Mouse (Mus musculus) MEL (cell line): ENCODE data around the gene Hipk4. TPM values are rescaled to one million over a fixed set of nuclear protein-coding genes. Genes with fewer than 3 reads are reported as not detected.

ENCODE experiments used
- DNase-seq: peaks from one replicate; pipeline ENCODE4 v3.0.0; 2011; ENCODE audit warnings: low read depth, low spot score
- H3K27ac ChIP-seq: 2 replicates; pipeline ENCODE4 v1.5.1; 2012; ENCODE audit warnings: low read depth, mild to moderate bottlenecking, control low read depth, low read length, moderate library complexity; ENCODE audit not compliant: control insufficient read depth
- H3K27me3 ChIP-seq, 2 experiments: fragments of 150-350 bp in 1 of 2; sonication (generic) in 1 of 2; 2 replicates each; pipeline ENCODE4 v1.6.1; 2012; ENCODE audit warnings: low read length in 2 of 2, mild to moderate bottlenecking in 2 of 2, improper control_type of control experiment in 1 of 2, moderate library complexity in 1 of 2; ENCODE audit not compliant: insufficient read depth in 2 of 2, control insufficient read depth in 1 of 2
- H3K36me3 ChIP-seq, 2 experiments: 2 replicates each; pipeline ENCODE4 v1.6.1; 2012 to 2014; ENCODE audit warnings: low read length in 2 of 2, improper control_type of control experiment in 1 of 2, inconsistent platforms in 1 of 2, mild to moderate bottlenecking in 1 of 2; ENCODE audit not compliant: insufficient read depth in 2 of 2, control insufficient read depth in 1 of 2
- H3K4me1 ChIP-seq, 2 experiments: fragments of 150-350 bp in 1 of 2; sonication (generic) in 1 of 2; 2 replicates each; pipeline ENCODE4 v1.6.1; 2012; ENCODE audit warnings: low read length in 2 of 2, improper control_type of control experiment in 1 of 2, mild to moderate bottlenecking in 1 of 2; ENCODE audit not compliant: insufficient read depth in 2 of 2, control insufficient read depth in 1 of 2
- H3K4me3 ChIP-seq, 2 experiments: fragments of 150-350 bp in 1 of 2; sonication (generic) in 1 of 2; 2 replicates each; pipeline ENCODE4 v1.5.1; 2012; ENCODE audit warnings: low read depth in 2 of 2, low read length in 2 of 2, mild to moderate bottlenecking in 2 of 2, moderate library complexity in 2 of 2, control low read depth in 1 of 2, improper control_type of control experiment in 1 of 2; ENCODE audit not compliant: control insufficient read depth in 1 of 2, insufficient read depth in 1 of 2
- H3K79me2 ChIP-seq: 2 replicates; pipeline ENCODE4 v1.6.1; 2012; ENCODE audit warnings: mild to moderate bottlenecking, low read length, moderate library complexity; ENCODE audit not compliant: control insufficient read depth, poor library complexity, insufficient read depth
- H3K9ac ChIP-seq: 2 replicates; pipeline ENCODE4 v1.6.1; 2012; ENCODE audit warnings: low read depth, mild to moderate bottlenecking, control low read depth, low read length, moderate library complexity; ENCODE audit not compliant: control insufficient read depth, poor library complexity, severe bottlenecking
- H3K9me3 ChIP-seq: fragments of 150-350 bp; sonication (generic); replicated peaks from 2 replicates; pipeline ENCODE4 v1.6.1; 2012; ENCODE audit warnings: mild to moderate bottlenecking, low read length, improper control_type of control experiment, moderate library complexity; ENCODE audit not compliant: insufficient read depth
- BHLHE40 ChIP-seq: IDR thresholded peaks from 2 replicates; pipeline ENCODE4 v1.6.1; 2012; ENCODE audit warnings: low read depth, mild to moderate bottlenecking, inconsistent platforms, low read length, improper control_type of control experiment, borderline replicate concordance
- CHD1 ChIP-seq: IDR thresholded peaks from 2 replicates; pipeline ENCODE4 v1.6.1; 2012; ENCODE audit warnings: low read depth, mild to moderate bottlenecking, inconsistent platforms, low read length, improper control_type of control experiment
- CTCF ChIP-seq, 3 experiments: IDR thresholded peaks in 2 of 3; conservative IDR thresholded peaks in 1 of 3; 2 replicates each; pipeline ENCODE4 v1.5.1; 2011 to 2012; ENCODE audit warnings: low read length in 3 of 3, low read depth in 2 of 3, mild to moderate bottlenecking in 2 of 3, improper control_type of control experiment in 1 of 3, inconsistent platforms in 1 of 3, mixed read lengths in 1 of 3, moderate library complexity in 1 of 3; ENCODE audit not compliant: control insufficient read depth in 1 of 3, insufficient read depth in 1 of 3, poor library complexity in 1 of 3, severe bottlenecking in 1 of 3
- E2F4 ChIP-seq: IDR thresholded peaks from 2 replicates; pipeline ENCODE4 v1.6.1; 2011; ENCODE audit warnings: low read depth, low read length, improper control_type of control experiment, borderline replicate concordance
- ELF1 ChIP-seq: IDR thresholded peaks from 2 replicates; pipeline ENCODE4 v1.6.1; 2014; ENCODE audit warnings: low read depth, mild to moderate bottlenecking, inconsistent platforms, low read length, improper control_type of control experiment, moderate library complexity
- EP300 ChIP-seq, 2 experiments: IDR thresholded peaks; 2 replicates each; pipeline ENCODE4 v1.6.1; 2011; ENCODE audit warnings: improper control_type of control experiment in 2 of 2, low read length in 2 of 2, low read depth in 1 of 2, mild to moderate bottlenecking in 1 of 2
- ETS1 ChIP-seq: IDR thresholded peaks from 2 replicates; pipeline ENCODE4 v1.6.1; 2012; ENCODE audit warnings: low read depth, mild to moderate bottlenecking, inconsistent platforms, low read length, improper control_type of control experiment, moderate library complexity
- HCFC1 ChIP-seq: IDR thresholded peaks from 2 replicates; pipeline ENCODE4 v1.6.1; 2012; ENCODE audit warnings: low read depth, mild to moderate bottlenecking, inconsistent platforms, low read length, improper control_type of control experiment, moderate library complexity
- JUND ChIP-seq: IDR thresholded peaks from 2 replicates; pipeline ENCODE4 v1.6.1; 2011; ENCODE audit warnings: low read depth, mild to moderate bottlenecking, improper control_type of control experiment, low read length
- KAT2A ChIP-seq: conservative IDR thresholded peaks from 2 replicates; pipeline ENCODE4 v1.6.1; 2012; ENCODE audit warnings: low read depth, low read length, improper control_type of control experiment, inconsistent platforms
- MAFK ChIP-seq: IDR thresholded peaks from 2 replicates; pipeline ENCODE4 v1.6.1; 2011; ENCODE audit warnings: low read depth, mild to moderate bottlenecking, low read length, improper control_type of control experiment, borderline replicate concordance
- MAX ChIP-seq: IDR thresholded peaks from 2 replicates; pipeline ENCODE4 v1.6.1; 2011; ENCODE audit warnings: low read length, improper control_type of control experiment
- MAZ ChIP-seq: IDR thresholded peaks from 2 replicates; pipeline ENCODE4 v1.6.1; 2012; ENCODE audit warnings: low read depth, mild to moderate bottlenecking, inconsistent platforms, low read length, improper control_type of control experiment
- MEF2A ChIP-seq: IDR thresholded peaks from 2 replicates; pipeline ENCODE4 v1.6.1; 2014; ENCODE audit warnings: low read depth, mild to moderate bottlenecking, inconsistent platforms, low read length, improper control_type of control experiment; ENCODE audit not compliant: poor library complexity, insufficient replicate concordance, severe bottlenecking; ENCODE audit errors: extremely low read depth
- MYB ChIP-seq: IDR thresholded peaks from 2 replicates; pipeline ENCODE4 v1.6.1; 2011; ENCODE audit warnings: mild to moderate bottlenecking, low read depth, low read length, improper control_type of control experiment
- MYC ChIP-seq: IDR thresholded peaks from 2 replicates; pipeline ENCODE4 v1.6.1; 2011; ENCODE audit warnings: low read depth, mild to moderate bottlenecking, low read length, improper control_type of control experiment, moderate library complexity
- NELFE ChIP-seq: IDR thresholded peaks from 2 replicates; pipeline ENCODE4 v1.6.1; 2011; ENCODE audit warnings: low read depth, low read length, improper control_type of control experiment
- NRF1 ChIP-seq: IDR thresholded peaks from 2 replicates; pipeline ENCODE4 v1.6.1; 2014; ENCODE audit warnings: low read depth, mild to moderate bottlenecking, inconsistent platforms, low read length, improper control_type of control experiment, moderate library complexity; ENCODE audit not compliant: poor library complexity, insufficient read depth, severe bottlenecking
- POLR2A ChIP-seq, 2 experiments: IDR thresholded peaks; 2 replicates each; pipeline ENCODE4 v1.6.1; 2011 to 2012; ENCODE audit warnings: low read length in 2 of 2, mild to moderate bottlenecking in 2 of 2, control low read depth in 1 of 2, improper control_type of control experiment in 1 of 2, low read depth in 1 of 2, moderate library complexity in 1 of 2; ENCODE audit not compliant: control insufficient read depth in 1 of 2, insufficient read depth in 1 of 2, poor library complexity in 1 of 2
- RCOR1 ChIP-seq: IDR thresholded peaks from 2 replicates; pipeline ENCODE4 v1.6.1; 2012; ENCODE audit warnings: low read depth, mild to moderate bottlenecking, inconsistent platforms, low read length, improper control_type of control experiment
- SMC3 ChIP-seq: IDR thresholded peaks from 2 replicates; pipeline ENCODE4 v1.6.1; 2011; ENCODE audit warnings: low read depth, low read length, improper control_type of control experiment
- TAL1 ChIP-seq: IDR thresholded peaks from 2 replicates; pipeline ENCODE4 v1.6.1; 2012; ENCODE audit warnings: mild to moderate bottlenecking, inconsistent platforms, low read length, moderate library complexity, mixed read lengths
- TBP ChIP-seq: IDR thresholded peaks from 2 replicates; pipeline ENCODE4 v1.8.0; 2011; ENCODE audit warnings: low read depth, low read length, improper control_type of control experiment
- TCF12 ChIP-seq: IDR thresholded peaks from 2 replicates; pipeline ENCODE4 v1.6.1; 2014; ENCODE audit warnings: low read depth, mild to moderate bottlenecking, inconsistent platforms, low read length, improper control_type of control experiment, moderate library complexity
- UBTF ChIP-seq: IDR thresholded peaks from 2 replicates; pipeline ENCODE4 v1.6.1; 2012; ENCODE audit warnings: low read depth, mild to moderate bottlenecking, inconsistent platforms, low read length, improper control_type of control experiment, moderate library complexity, borderline replicate concordance; ENCODE audit not compliant: insufficient read depth
- USF1 ChIP-seq: IDR thresholded peaks from 2 replicates; pipeline ENCODE4 v1.6.1; 2014; ENCODE audit warnings: low read depth, mild to moderate bottlenecking, inconsistent platforms, low read length, improper control_type of control experiment, moderate library complexity
- ZC3H11A ChIP-seq: IDR thresholded peaks from 2 replicates; pipeline ENCODE4 v1.6.1; 2012; ENCODE audit warnings: low read depth, mild to moderate bottlenecking, inconsistent platforms, low read length, improper control_type of control experiment
- ZKSCAN1 ChIP-seq: IDR thresholded peaks from 2 replicates; pipeline ENCODE4 v1.6.1; 2012; ENCODE audit warnings: low read depth, mild to moderate bottlenecking, inconsistent platforms, low read length, improper control_type of control experiment, moderate library complexity
- ZMIZ1 ChIP-seq: IDR thresholded peaks from 2 replicates; pipeline ENCODE4 v1.6.1; 2012; ENCODE audit warnings: low read depth, mild to moderate bottlenecking, inconsistent platforms, low read length, improper control_type of control experiment, moderate library complexity
- ZNF384 ChIP-seq: IDR thresholded peaks from 2 replicates; pipeline ENCODE4 v1.6.1; 2012; ENCODE audit warnings: low read depth, mild to moderate bottlenecking, inconsistent platforms, low read length, improper control_type of control experiment
- polyA plus RNA-seq, 2 experiments: library from polyadenylated mRNA; stranded (reverse) in 1 of 2; unstranded in 1 of 2; fragments of >175 nt in 1 of 2; fragments of >200 nt in 1 of 2; gene quantifications; 2 replicates each; pipeline versions ENCODE4 v1.2.1 to v1.2.4; 2012; ENCODE audit warnings: low replicate concordance in 2 of 2, low read depth in 1 of 2; ENCODE audit not compliant: insufficient read length in 2 of 2, insufficient read depth in 1 of 2, missing spikeins in 1 of 2
- total RNA-seq: library from RNA; depleted of rRNA; stranded (reverse); fragments of 300-350 nt; gene quantifications from 2 replicates; pipeline ENCODE4 v1.2.3, GENCODE M21; 2012

Gene Hipk4
- total and polyA plus RNA-seq, 3 experiments = 0.26 TPM; not detected in 2

DNA sequence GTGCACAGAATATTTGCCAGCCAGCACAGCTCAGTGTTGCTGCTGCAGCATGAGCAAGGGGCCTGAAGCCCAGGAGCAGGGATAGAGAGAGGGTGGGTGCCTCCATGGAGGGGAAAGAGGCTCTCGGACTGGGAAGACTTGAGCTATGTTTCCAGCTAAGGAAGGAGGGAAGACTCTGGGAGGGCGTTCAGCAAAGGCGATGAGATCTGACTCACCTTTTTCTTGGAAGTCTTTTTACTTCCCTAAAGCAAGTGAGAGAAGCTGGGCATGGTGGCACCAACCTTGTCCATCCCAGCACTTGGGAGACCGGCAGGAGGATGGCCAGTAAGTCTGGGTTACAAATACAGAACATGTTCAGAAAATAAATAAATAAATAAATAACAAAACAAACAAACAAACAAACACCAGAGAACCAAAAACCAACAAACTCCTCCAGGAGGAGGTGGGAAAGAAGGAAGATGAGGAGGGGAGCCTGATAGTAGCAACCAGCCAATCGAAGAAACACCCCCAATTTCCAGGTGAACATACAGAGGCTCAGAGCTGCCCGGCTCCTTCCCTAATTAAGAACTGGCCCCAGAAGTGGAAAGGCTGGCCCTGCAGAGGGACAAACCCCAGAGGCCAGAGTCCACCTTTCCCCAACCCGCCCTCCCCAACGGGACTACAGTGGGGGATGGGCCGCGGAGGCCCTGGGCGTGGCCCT lies 42.0 kb upstream of the Hipk4 start:
- Histone ChIP-seq H3K27ac (peak overlapping the region; percentile 41; the same call in 1 of the 2 replicates), H3K4me1 (peaks cover 8 to 26% of the 10 kb centered on the region in 2 experiments), H3K79me2 (no peaks in the 10 kb centered on the region), H3K9ac (peak overlapping the region; percentile 75), H3K4me3 (peak overlapping the region; percentile 71 to 83), H3K27me3 (no peaks in the 10 kb centered on the region), H3K36me3 (peaks cover 0 to 24% of the 10 kb centered on the region in 2 experiments; a peak in 2 of 4 replicates), H3K9me3 (no peaks in the 10 kb centered on the region)
- TF ChIP-seq ZKSCAN1 = no peak
- 0 out of 2 replicates have a peak, but pooled peaks have one; percentile 7 for TF ChIP-seq TBP
- DNase-seq = peak; percentile 50

DNA sequence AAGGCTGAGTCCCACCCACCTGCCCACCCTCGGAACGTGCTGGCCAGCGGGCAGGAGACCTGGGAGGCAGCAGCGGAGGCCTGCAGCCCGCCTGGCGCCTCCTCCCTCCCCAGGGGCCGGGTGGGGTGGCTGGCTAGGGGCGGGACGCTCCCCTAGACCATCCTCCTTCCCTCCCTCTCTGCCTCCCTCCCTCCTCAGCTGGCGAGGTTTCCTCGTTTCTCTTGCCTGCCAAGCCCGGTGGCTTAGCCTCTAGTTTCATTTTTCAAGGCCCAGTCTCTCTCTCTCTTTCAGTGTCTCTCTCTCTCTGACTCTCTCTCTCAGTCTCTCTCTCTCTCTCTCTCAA lies 41.5 kb upstream of the Hipk4 start:
- H3K36me3 ChIP-seq = peaks cover 0 to 24% of the 10 kb centered on the region in 2 experiments; a peak in 2 of 4 replicates
- peaks cover 8 to 26% of the 10 kb centered on the region in 2 experiments for H3K4me1 ChIP-seq
- H3K9ac ChIP-seq = peak overlapping the region; percentile 75
- peak overlapping the region; percentile 71 to 83 for H3K4me3 ChIP-seq
- peak overlapping the region; percentile 63 for H3K27ac ChIP-seq
- no peaks in the 10 kb centered on the region for H3K27me3 ChIP-seq
- DNase-seq = peak; percentile 91
- no peaks in the 10 kb centered on the region for H3K79me2 ChIP-seq
- H3K9me3 ChIP-seq = no peaks in the 10 kb centered on the region
- TF ChIP-seq EP300 (IDR thresholded peaks at IDR 0.05; ENCODE audit: low read depth in 1 of 2, low read length in 2 of 2) (no peak), MEF2A (no peak), RCOR1 (0 out of 2 replicates have a peak, but pooled peaks have one; percentile 19), POLR2A (IDR thresholded peaks at IDR 0.05; ENCODE audit: control insufficient read depth in 1 of 2, insufficient read depth in 1 of 2, low read depth in 1 of 2, low read length in 2 of 2, poor library complexity in 1 of 2) (peak; percentile 22 to 58; a peak in 1 of 4 replicates), BHLHE40 (peak; percentile 90), USF1 (0 out of 2 replicates have a peak, but pooled peaks have one; percentile 19), TCF12 (peak; percentile 53; the same call in 1 of the 2 replicates), MAFK (no peak), MYC (0 out of 2 replicates have a peak, but pooled peaks have one; percentile 31), NRF1 (no peak), NELFE (no peak; the same call in 1 of the 2 replicates), ZMIZ1 (no peak), SMC3 (no peak), JUND (peak; percentile 91), ETS1 (peak; percentile 60), ZC3H11A (no peak), KAT2A (no peak), MYB (no peak), HCFC1 (no peak; the same call in none of the 2 replicates), MAX (peak; percentile 44; the same call in 1 of the 2 replicates), ZNF384 (no peak), TAL1 (no peak), CTCF (IDR thresholded peaks at IDR 0.05 in 2 of 3, conservative IDR thresholded peaks at IDR 0.05 in 1 of 3; ENCODE audit: control insufficient read depth in 1 of 3, insufficient read depth in 1 of 3, low read depth in 2 of 3, low read length in 3 of 3, poor library complexity in 1 of 3, severe bottlenecking in 1 of 3) (no peak), MAZ (peak; percentile 91; the same call in 1 of the 2 replicates), UBTF (no peak), ELF1 (0 out of 2 replicates have a peak, but pooled peaks have one; percentile 36), E2F4 (no peak), CHD1 (no peak)
